Mouse (Mus musculus) embryonic facial prominence, embryonic 11.5 days (tissue): ENCODE data around the gene Tpm1. TPM values are rescaled to one million over a fixed set of nuclear protein-coding genes. Genes with fewer than 3 reads are reported as not detected.
A peak's percentile ranks its signal among the peaks of the same experiment; 100 is the strongest.

Experiments used
- ATAC-seq: fragments of 200-750 bp; cut with Nextera tagmentation; replicated peaks from 2 replicates; pipeline ENCODE4 v1.8.0; 2017; ENCODE audit warnings: low read depth; ENCODE audit not compliant: insufficient number of reproducible peaks, low FRiP score, low TSS enrichment
- DNase-seq: peaks from one replicate; pipeline ENCODE4 v3.0.0-alpha.2; 2015; ENCODE audit warnings: low spot score
- H3K27ac ChIP-seq: fragments of 300-500 bp; sonication (generic); replicated peaks from 2 replicates; pipeline ENCODE4 v1.5.1; 2014; ENCODE audit warnings: mild to moderate bottlenecking, low read depth, low read length, control low read depth
- H3K27me3 ChIP-seq: fragments of 300-500 bp; sonication (generic); 2 replicates; pipeline ENCODE4 v1.6.1; 2014; ENCODE audit warnings: mild to moderate bottlenecking, low read length, moderate library complexity, mixed read lengths; ENCODE audit not compliant: control insufficient read depth, insufficient read depth
- H3K36me3 ChIP-seq: fragments of 300-500 bp; sonication (generic); replicated peaks from 2 replicates; pipeline ENCODE4 v1.6.1; 2014; ENCODE audit warnings: low read depth, mild to moderate bottlenecking, low read length, moderate library complexity, mixed read lengths; ENCODE audit not compliant: control insufficient read depth, insufficient read depth
- H3K4me1 ChIP-seq: fragments of 300-500 bp; sonication (generic); 2 replicates; pipeline ENCODE4 v1.6.1; 2014; ENCODE audit warnings: low read length, mixed read lengths; ENCODE audit not compliant: control insufficient read depth, insufficient read depth
- H3K4me2 ChIP-seq: fragments of 300-500 bp; sonication (generic); 2 replicates; pipeline ENCODE4 v1.6.1; 2014; ENCODE audit warnings: low read depth, mild to moderate bottlenecking, control low read depth, low read length, moderate library complexity
- H3K4me3 ChIP-seq: fragments of 300-500 bp; sonication (generic); 2 replicates; pipeline ENCODE4 v1.5.1; 2014; ENCODE audit warnings: low read depth, low read length, control low read depth
- H3K9ac ChIP-seq: fragments of 300-500 bp; sonication (generic); replicated peaks from 2 replicates; pipeline ENCODE4 v1.6.1; 2014; ENCODE audit warnings: mild to moderate bottlenecking, control low read depth, low read length
- H3K9me3 ChIP-seq: fragments of 300-500 bp; sonication (generic); replicated peaks from 2 replicates; pipeline ENCODE4 v1.6.1; 2016; ENCODE audit warnings: mild to moderate bottlenecking, low read length, inconsistent platforms, mixed read lengths; ENCODE audit not compliant: control insufficient read depth
- WGBS: fragments of 180-500 bp; shearing (Covaris S2); extraction: QIAGEN DNeasy Blood & Tissue Kit; methylation state at CpG from one replicate; pipeline ENCODE4 v1.1.7; 2014; 5-methylcytosine and 5-hydroxymethylcytosine counted together
- polyA plus RNA-seq: library from polyadenylated mRNA; unstranded; fragments of >200 nt; fragmentation: Nextera tagmentation; extraction: Ambion mirVana; gene quantifications from 2 replicates; pipeline ENCODE4 v1.2.1, GENCODE M21; 2014

Gene Tpm1
- polyA plus RNA-seq, 1 experiment from 2014 or later, result 596 TPM

GRCm38 (mm10) chr9:66974721-66975225 lies 74.4 kb downstream of the Tpm1 start:
- Histone ChIP-seq H3K36me3 (no peaks in the 10 kb centered on the region), H3K4me2 (peak overlapping the region; percentile 88), H3K4me1 (no peaks in the 10 kb centered on the region), H3K27ac (peak overlapping the region; percentile 68), H3K9ac (peak overlapping the region; percentile 56), H3K27me3 (no peaks in the 10 kb centered on the region), H3K4me3 (peak overlapping the region; percentile 94), H3K9me3 (no peaks in the 10 kb centered on the region)
- WGBS, result under 1% methylated on average over 38 of the region's 41 CpGs
- ATAC-seq (peak; percentile 86), DNase-seq (peak; percentile 85)

Other genes starting within 250 kb of the Tpm1 start
- 1.8 and 3.1 TPM in 2 replicates for gene Aph1c, start 214.7 kb downstream of the Tpm1 start, polyA plus RNA-seq
- gene Rab8b, start 129.7 kb downstream of the Tpm1 start, polyA plus RNA-seq, result 17.9 and 18.8 TPM in 2 replicates
- gene Rps27l, start 103.3 kb downstream of the Tpm1 start, polyA plus RNA-seq, result 703 and 709 TPM in 2 replicates
- 10.2 and 11.3 TPM in 2 replicates for gene Lactb, start 73.9 kb downstream of the Tpm1 start, polyA plus RNA-seq